Mouse (Mus musculus): Measurements from ENCODE around the gene Fkbp3.
"Not testable (repeated sequence)": the region's sequence is repeated elsewhere in the genome, so short reads cannot be mapped to it uniquely, and the experiment has no call there.

Fkbp3 gene

GRCm38 (mm10) chr12:65073611-65074178 is at the start of gene Fkbp3:
TSS of gene Fkbp3 (minus strand) at chr12:65074007.
- peak; percentile 98 for DNase-seq

GRCm38 (mm10) chr12:65119451-65119850 is 45.6 kb upstream of the Fkbp3 start:
- DNase-seq: no peak

DNA sequence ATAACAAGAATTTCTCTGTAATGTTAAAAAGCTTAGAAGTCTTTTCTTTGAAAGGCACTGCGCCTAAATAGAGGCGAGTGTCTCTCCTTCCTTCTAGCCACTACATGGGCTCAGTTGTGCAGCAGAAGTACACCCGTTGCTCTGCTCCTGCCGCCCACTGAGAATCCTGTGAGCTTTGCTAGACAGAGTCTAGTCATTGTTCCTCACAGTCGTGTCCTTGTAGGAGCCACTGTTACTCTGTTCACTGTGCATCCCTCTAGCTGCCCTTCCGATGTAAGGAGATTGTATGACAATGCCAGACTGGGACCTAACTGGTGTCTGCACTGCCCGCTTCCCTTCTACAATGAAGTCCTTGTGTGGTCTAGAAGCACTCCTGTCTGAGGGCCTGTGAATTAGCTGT is 45.2 kb upstream of the Fkbp3 start:
- DNase-seq: no peak

- DNase-seq: not testable (repeated sequence)
Observed at GRCm38 (mm10) chr12:65114978-65115377, 41.2 kb upstream of the Fkbp3 start.

GRCm38 (mm10) chr12:65113925-65114324 is 40.1 kb upstream of the Fkbp3 start:
- DNase-seq: no peak

- no peak for DNase-seq
Observed at GRCm38 (mm10) chr12:65112811-65113210, 39.0 kb upstream of the Fkbp3 start.

DNA sequence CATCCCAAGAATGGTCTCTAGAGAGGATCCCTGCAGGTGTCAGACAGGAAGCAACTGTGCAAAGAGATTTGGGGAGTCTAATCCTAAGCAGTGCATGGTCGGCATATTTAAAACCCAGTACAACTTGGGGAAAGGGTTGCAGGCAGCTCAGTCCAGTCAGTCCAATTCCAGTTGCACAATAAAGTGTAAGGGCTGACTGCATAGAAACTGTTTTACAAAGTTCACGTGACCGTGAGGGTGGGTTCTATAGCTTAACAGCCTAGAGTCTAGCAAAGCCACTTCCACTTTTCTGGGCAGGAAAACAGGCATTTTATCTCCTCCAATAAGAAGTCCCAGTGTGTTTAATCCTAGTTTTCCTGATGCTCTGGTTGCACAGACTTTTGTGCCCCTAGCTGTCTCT is 37.7 kb upstream of the Fkbp3 start:
- DNase-seq: no peak

GRCm38 (mm10) chr12:65108746-65109145 is 34.9 kb upstream of the Fkbp3 start:
- no peak for DNase-seq

DNA sequence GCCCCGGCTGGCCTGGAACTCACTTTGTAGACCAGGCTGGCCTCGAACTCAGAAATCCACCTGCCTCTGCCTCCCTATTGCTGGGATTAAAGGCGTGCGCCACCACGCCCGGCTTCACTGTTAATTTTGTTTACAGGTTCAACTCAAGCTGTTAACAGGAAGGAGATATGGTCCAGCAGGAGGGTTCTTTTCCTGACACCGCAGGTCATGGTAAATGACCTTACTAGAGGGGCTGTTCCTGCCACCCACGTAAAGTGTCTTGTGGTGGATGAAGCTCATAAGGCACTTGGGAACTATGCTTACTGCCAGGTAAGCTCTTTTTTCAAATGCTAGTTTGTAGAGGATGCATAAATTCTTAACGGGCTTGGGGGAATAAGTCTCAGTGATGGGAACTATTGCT is 3.1 kb upstream of the Fkbp3 start:
- no peak for DNase-seq

- no peak for DNase-seq
Observed at GRCm38 (mm10) chr12:65075733-65076310, 2.0 kb upstream of the Fkbp3 start.

DNA sequence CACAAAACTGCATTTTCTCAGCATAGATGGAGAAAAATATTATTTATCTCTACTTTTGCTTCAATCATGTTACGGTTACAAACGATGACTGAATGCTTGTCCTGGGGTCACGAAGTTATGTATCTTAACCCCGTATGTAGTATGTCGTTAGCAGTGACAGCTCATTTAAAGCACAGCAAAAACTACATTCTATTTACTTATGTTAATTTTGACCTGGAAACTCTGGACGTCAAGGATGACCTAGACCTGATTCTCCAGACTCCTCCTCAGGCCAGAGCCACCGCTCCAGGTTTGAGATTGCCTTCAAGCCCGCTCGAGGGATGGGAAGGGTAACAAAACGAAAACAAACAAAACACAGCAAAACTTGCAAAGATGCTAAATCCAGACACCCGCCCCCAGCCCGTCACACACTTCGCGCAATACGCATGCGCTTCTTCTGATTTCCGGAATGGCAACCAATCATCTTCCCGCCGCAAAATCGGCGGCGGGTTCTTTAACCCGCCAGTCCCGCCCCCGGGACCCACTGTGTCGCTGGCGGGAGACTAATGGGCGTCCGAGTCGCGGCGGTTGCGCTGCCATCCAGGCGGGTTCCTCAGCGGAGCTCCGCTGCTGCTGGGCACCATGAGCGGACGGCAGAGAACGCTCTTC is 1.4 kb upstream of the Fkbp3 start, which contains the start of gene Fancm:
TSS of gene Fancm (plus strand) at position 519 of the 648 bp plus-strand sequence.
- peak; percentile 92 for DNase-seq

DNA sequence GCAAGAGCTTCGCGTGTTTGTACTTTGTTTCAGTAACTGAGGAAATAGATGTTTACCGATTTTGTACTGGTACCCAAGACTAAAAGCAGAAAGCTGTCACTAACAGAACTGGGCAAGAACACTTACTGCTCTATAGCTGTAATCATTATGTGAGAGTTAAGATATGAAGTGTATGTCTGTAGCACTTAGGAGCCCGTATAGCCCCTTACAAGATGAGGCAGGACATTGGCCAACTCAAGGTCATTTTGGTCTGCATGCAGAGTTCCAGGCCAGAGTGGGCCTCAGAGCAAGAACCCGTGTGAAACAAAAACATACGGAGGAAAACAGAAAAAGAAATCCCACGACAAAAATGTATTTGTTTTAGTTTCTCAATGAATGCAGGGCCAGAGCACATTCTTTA is 844 bp upstream of the Fkbp3 start:
- DNase-seq: no peak

- DNase-seq: no peak
Observed at GRCm38 (mm10) chr12:65072911-65073610, 746 bp downstream of the Fkbp3 start.

DNA sequence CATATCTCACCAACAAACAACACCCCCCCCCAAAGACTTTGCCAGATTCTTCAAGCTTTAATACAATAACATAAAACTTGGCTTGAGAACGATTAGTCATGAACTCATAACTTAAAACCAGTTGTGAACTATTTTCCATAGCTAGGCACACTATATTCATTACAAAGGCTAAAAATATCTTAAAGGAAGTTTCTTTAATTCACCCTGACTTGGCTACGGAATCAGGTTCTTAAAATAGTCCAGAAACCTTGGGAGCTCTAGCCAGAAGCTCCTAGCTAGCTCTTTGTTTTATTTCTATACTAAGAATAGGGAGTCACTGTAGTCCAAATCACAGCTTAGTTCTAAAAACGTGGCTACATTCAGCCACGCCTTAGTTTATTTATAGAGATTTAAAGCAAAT is 5.4 kb downstream of the Fkbp3 start:
- DNase-seq: no peak

DNA sequence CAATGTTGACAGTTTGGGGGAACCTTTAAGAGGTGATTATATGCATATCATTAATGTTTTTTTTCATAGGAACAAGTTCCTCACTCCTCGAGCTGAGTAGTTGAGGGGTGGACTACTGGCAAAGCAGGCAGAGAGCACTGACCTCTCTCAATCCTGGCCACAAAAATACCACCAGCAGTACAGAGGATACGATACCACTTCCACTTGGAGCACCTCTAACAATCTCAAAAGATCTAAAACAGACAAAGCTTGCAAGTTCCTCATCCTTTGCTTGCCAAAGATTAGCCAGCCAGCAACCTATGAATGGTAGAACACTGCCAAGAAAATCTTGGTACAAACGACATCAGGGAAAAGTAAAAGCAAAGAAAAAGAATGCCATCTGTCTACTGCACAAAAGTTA is 7.6 kb downstream of the Fkbp3 start:
- no peak for DNase-seq

DNA sequence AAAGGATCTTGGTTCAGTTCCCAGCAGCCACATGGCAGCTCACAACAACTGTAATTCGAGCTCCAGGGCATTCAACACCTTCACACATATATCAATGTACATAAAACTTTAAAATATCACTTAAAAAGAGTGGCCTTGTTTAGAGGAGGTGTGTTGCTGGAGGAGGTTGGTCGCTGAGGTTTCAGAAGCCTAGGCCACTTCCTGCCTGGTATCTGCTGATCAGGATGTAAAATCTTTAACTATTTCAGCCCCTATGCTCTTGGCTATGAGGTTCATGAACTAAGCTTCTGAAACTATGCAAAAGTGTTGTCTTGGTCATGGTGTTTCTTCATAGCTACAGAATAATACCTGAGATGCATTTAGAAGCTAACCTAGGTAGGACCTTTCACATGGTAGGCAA is 8.6 kb downstream of the Fkbp3 start:
- no peak for DNase-seq

DNA sequence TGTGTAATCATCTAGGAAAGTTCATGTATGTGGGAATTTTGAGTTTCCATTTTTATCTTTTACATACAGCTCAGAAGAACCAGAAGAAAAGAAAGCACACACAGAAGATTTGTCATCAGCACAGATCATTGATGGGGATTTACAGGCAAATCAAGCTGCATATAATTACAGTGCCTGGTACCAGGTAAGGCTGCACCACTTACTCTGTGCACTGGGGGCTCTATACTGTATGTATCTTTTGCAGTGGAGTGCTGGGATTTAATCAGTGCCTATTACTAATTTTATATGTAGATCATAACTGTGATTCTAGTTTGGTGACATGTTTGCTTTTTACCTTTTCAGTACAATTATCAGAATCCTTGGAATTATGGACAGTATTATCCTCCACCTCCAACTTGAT is 12.7 kb downstream of the Fkbp3 start:
- DNase-seq: no peak

GRCm38 (mm10) chr12:65058203-65058602 is 15.6 kb downstream of the Fkbp3 start:
- DNase-seq: no peak

- no peak for DNase-seq
Observed at GRCm38 (mm10) chr12:65048799-65049198, 25.0 kb downstream of the Fkbp3 start.

DNA sequence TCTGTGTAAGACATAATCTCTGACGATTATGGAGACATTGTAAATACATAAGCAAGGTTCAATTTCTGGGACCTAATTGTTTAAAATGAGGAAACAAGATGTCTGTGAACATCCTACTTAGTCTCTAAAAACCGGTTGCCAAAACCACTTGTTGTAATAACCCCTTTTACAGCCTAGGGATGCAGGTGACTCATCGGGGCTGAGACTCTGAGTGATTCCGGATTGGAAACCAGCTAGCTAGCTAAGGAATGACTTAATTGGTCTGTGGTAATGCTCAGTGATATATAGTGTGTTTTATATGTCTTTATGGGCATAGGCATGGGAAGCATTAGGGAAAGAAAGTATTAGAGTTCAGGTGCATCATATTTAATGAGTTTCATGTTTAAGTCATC is 36.3 kb downstream of the Fkbp3 start:
- DNase-seq: no peak

DNA sequence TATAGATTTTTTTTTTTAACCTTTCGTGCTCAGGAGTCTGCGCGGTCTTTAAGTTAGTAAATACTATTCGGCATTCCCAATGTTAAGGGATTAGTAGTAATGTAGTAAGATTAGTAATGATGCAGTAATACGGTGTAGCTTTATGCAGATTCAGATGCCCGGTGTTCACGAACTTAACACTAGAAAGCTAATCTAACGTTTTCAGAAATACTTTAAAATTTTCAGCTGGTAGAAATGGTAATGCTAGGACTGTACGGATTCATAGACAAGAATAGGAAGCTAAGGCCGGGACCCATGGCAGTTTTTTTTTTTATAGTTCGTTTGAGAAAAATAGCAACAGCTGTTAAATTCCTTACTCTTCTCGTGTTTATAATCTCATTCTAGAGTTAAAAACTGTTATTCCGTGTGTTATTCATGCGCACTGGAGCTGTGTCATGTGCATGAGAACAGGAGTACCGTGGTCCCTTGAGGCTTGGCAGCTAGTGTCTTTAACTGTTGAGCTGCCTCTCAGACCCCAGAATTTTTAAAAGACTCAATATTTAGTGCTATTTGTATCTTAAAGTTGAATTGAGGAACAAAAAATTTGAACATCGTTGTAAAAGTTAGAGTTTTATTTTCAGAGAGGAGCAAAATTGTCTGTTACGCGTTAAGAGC is 36.8 kb downstream of the Fkbp3 start:
- DNase-seq: no peak

DNA sequence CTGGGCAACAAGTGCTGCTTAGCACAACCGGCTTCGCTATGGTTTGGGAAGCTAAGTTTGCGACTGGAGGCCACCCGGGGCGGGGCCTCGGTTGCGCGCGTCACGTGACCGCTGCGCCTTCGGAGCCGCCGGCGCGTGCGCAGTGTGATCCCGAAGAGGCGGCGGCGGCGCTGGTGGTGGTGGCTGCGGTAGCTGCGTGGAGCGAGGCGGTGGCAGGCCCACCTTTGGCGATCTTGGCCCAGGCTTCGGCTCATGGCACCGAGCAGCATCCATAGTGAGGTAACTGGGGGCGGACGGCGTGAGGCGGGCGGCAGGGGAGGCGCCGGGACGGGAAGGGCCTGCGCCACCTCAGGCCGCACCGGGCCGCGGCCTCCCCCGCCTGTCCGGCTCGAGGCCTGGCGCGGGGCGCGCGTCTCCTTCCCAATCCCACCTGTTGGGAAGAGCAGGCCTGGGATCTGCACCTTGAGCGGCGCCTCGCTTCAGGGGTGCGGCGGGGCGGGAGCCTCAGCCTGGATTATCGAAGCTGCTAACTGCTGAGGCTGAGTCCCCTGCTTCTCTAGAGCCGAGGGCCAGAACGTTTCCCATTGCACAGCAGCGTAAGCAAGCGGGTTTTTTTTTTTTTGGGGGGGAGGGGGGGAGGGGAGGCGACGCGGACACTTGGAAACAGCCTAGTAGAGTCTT is 37.5 kb downstream of the Fkbp3 start, which contains the start of gene Prpf39:
TSS of gene Prpf39 (plus strand) at position 144 of the 681 bp plus-strand sequence.
- peak; percentile 92 to 95 for DNase-seq

- no peak for DNase-seq
Observed at GRCm38 (mm10) chr12:65035839-65036189, 38.0 kb downstream of the Fkbp3 start.

Data from lung, postnatal 4 days (tissue).